Mouse (Mus musculus): Measurements from ENCODE around the gene Zfp53. TPM values are rescaled to one million over a fixed set of nuclear protein-coding genes. Genes with fewer than 3 reads are reported as not detected.

Gene Zfp53
- polyA plus RNA-seq, 1 experiment: 2.2 TPM

DNA sequence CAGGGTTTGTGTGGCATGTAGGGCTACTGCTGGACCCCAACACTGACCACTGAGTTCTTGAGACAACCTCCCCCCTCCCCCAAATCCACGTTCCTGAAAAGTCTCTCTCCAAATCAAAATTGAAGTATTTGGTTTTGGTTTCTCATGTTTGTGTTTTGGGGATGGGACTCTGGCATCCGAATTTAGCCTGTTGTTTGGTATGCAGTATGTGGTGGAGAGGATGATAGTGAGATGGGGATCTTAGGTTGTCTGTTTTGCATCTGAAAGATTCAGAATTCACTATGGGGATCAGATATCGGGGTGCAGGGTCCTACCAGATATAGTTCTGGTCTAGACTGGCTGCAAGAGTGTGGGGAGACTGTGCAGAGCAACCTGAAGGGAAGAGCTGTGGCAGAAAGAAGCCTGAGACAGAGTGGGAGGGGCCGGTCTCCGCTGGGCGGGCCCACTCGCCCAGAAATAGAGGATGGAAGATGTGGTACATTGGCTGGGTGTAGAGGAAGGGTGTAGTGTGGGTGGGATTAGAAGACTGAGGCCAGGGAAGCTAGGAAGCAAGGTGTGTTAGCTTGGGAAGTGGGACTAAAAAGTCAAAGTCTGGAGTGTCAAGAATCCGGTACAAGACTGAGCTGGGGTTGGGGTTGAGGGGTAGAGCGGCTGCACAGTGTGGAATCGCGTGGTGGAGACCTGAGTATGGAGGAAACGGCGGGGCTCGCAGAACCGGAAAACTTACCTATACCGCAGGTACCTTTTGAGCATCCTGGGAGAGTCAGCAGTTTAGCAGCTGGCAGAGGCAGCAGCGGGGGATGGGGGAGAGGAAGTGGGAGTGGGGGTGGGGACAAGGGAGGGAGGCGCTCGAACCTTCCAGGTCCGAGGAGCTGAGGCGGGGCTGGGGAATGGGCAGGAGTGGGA lies 46.6 kb downstream of the Zfp53 start, which contains the start of gene Zfp52:
Gene Zfp52, plus strand, starts transcription at position 444 of the 906 bp plus-strand sequence.
- peak within 1 kb of the TSS; percentile 87 for H3K27ac ChIP-seq (ENCODE audit: insufficient read depth, low read length)
- TF ChIP-seq POLR2A (IDR thresholded peaks at IDR 0.05; ENCODE audit: low read depth, low read length): peak; percentile 15; the same call in 1 of the 2 replicates
- TF ChIP-seq CTCF (IDR thresholded peaks at IDR 0.05; ENCODE audit: extremely low read depth, insufficient read depth, insufficient read length, insufficient replicate concordance): no peak
- no peaks in the 10 kb centered on the region for H3K27me3 ChIP-seq (ENCODE audit: control insufficient read depth, insufficient read depth, low read length)
- peak in 1 of 2 experiments; percentile 69 for DNase-seq (ENCODE audit: low read depth in 1 of 2, low spot score in 2 of 2)
- H3K4me1 ChIP-seq (ENCODE audit: control insufficient read depth, insufficient read depth, insufficient read length): peaks cover 13% of the 10 kb centered on the region; the same call in 1 of the 2 replicates
- H3K4me3 ChIP-seq (ENCODE audit: extremely low read depth, insufficient read depth, insufficient read length): peak within 1 kb of the TSS; percentile 63
- 1% methylated on average over 21 of the region's 21 CpGs for WGBS
- no peaks in the 10 kb centered on the region; the same call in 1 of the 2 replicates for H3K36me3 ChIP-seq (ENCODE audit: control insufficient read depth, insufficient read depth, low read length)

DNA sequence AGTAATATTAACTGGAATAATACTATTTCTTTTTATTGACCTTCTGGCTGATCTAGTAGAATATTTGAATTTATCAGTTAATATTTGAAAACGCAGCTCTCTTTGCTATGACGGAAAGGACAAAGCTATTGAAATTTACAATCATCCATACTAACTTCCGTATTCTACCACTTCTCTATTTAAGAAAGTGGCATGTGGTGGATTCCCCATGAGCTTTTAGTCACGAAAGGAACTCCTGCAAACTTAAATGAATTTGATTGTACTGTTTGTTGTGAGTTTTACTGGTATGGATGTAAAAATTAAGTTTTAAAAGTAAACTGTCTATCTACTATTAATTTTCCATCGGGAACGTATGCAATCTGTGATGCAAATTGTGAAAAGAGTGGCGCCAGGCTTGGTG lies 47.3 kb downstream of the Zfp53 start:
- DNase-seq (ENCODE audit: low read depth in 1 of 2, low spot score in 2 of 2): no peak
- WGBS: 24% methylated on average over 7 of the region's 7 CpGs
- TF ChIP-seq CTCF (IDR thresholded peaks at IDR 0.05; ENCODE audit: extremely low read depth, insufficient read depth, insufficient read length, insufficient replicate concordance) (no peak), POLR2A (IDR thresholded peaks at IDR 0.05; ENCODE audit: low read depth, low read length) (no peak)

DNA sequence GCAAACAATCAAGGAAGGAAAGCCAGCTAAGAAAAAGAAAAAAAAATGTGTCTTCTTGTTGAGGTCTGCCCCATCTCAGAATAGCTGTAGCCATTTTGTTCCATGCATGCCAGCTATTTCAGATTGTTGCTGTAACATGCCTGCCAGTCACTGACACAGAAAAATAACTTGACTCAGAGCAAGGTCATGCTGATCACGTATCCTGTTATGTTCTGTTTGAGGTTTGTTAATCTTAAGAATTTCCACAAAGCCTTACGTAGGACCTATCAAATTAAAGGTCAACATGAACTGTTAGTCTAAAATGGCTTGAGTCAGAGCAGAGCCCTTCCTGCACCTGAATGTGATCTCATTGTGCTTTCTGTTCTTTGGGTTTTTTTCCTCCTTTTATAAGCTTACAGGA lies 47.9 kb downstream of the Zfp53 start:
- TF ChIP-seq CTCF (IDR thresholded peaks at IDR 0.05; ENCODE audit: extremely low read depth, insufficient read depth, insufficient read length, insufficient replicate concordance): no peak
- no peak for TF ChIP-seq POLR2A (IDR thresholded peaks at IDR 0.05; ENCODE audit: low read depth, low read length)
- no peak overlapping the region for H3K4me3 ChIP-seq (ENCODE audit: extremely low read depth, insufficient read depth, insufficient read length)
- H3K4me1 ChIP-seq (ENCODE audit: control insufficient read depth, insufficient read depth, insufficient read length): peaks cover 13% of the 10 kb centered on the region; the same call in 1 of the 2 replicates
- WGBS: 28% methylated on average over 2 of the region's 2 CpGs
- no peaks in the 10 kb centered on the region; the same call in 1 of the 2 replicates for H3K36me3 ChIP-seq (ENCODE audit: control insufficient read depth, insufficient read depth, low read length)
- no peak overlapping the region for H3K27ac ChIP-seq (ENCODE audit: insufficient read depth, low read length)
- H3K27me3 ChIP-seq (ENCODE audit: control insufficient read depth, insufficient read depth, low read length): no peaks in the 10 kb centered on the region
- DNase-seq (ENCODE audit: low read depth in 1 of 2, low spot score in 2 of 2): no peak

More for the DNA sequence above, 47.3 kb downstream of the Zfp53 start:
- Histone ChIP-seq H3K36me3 (ENCODE audit: control insufficient read depth, insufficient read depth, low read length) (no peaks in the 10 kb centered on the region; the same call in 1 of the 2 replicates), H3K27ac (ENCODE audit: insufficient read depth, low read length) (peak overlapping the region; percentile 87), H3K27me3 (ENCODE audit: control insufficient read depth, insufficient read depth, low read length) (no peaks in the 10 kb centered on the region), H3K4me1 (ENCODE audit: control insufficient read depth, insufficient read depth, insufficient read length) (peaks cover 13% of the 10 kb centered on the region; the same call in 1 of the 2 replicates), H3K4me3 (ENCODE audit: extremely low read depth, insufficient read depth, insufficient read length) (peak overlapping the region; percentile 63)

DNA sequence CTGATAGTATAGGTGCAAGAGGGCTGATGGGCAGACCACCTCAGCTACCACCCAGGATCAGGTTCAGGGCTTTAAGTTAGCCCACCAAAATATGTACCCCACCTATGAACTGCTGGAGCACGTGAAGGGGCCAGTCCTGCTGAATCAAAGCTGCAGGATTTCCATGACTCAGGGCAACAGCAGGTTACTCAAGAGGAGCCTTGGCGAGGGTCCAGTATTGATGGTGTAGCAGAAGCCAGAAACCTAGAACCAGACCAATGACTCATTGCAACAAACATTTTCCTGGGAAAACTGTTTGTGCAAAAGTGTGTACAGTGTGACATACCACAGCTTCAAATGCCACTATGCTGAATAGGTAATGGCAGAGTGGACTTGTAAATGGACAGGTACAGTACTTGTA lies 69.0 kb downstream of the Zfp53 start:
- Histone ChIP-seq H3K4me1 (ENCODE audit: control insufficient read depth, insufficient read depth, insufficient read length) (no peaks in the 10 kb centered on the region), H3K27ac (ENCODE audit: insufficient read depth, low read length) (no peak overlapping the region), H3K36me3 (ENCODE audit: control insufficient read depth, insufficient read depth, low read length) (peaks cover 20% of the 10 kb centered on the region), H3K4me3 (ENCODE audit: extremely low read depth, insufficient read depth, insufficient read length) (no peak overlapping the region), H3K27me3 (ENCODE audit: control insufficient read depth, insufficient read depth, low read length) (no peaks in the 10 kb centered on the region)
- DNase-seq (ENCODE audit: low read depth in 1 of 2, low spot score in 2 of 2): no peak
- 87% methylated on average over 2 of the region's 2 CpGs for WGBS
- TF ChIP-seq CTCF (IDR thresholded peaks at IDR 0.05; ENCODE audit: extremely low read depth, insufficient read depth, insufficient read length, insufficient replicate concordance) (no peak), POLR2A (IDR thresholded peaks at IDR 0.05; ENCODE audit: low read depth, low read length) (no peak)

Other genes with a start within 250 kb of the Zfp53 start
- gene Vmn1r235, start 232.6 kb upstream of the Zfp53 start, polyA plus RNA-seq (2012; rRNA removed): not detected in 2 replicates
- gene Vmn1r236, start 206.1 kb upstream of the Zfp53 start, polyA plus RNA-seq (2012; rRNA removed): not detected in 2 replicates
- not detected in 2 replicates for gene Vmn1r237, start 177.1 kb upstream of the Zfp53 start, polyA plus RNA-seq (2012; rRNA removed)
- gene Zfp677, start 105.2 kb upstream of the Zfp53 start, polyA plus RNA-seq (2012; rRNA removed): 0.26 and 0.30 TPM in 2 replicates
- gene Zfp54, start 65.8 kb upstream of the Zfp53 start, polyA plus RNA-seq (2012; rRNA removed): 0.34 and 0.38 TPM in 2 replicates
- gene Zfp51, start 38.6 kb upstream of the Zfp53 start, polyA plus RNA-seq (2012; rRNA removed): 0.56 and 0.63 TPM in 2 replicates
- 0.54 and 0.56 TPM in 2 replicates for gene Zfp52, start 46.5 kb downstream of the Zfp53 start, polyA plus RNA-seq (2012; rRNA removed)
- 0.28 and 0.32 TPM in 2 replicates for gene Zfp948, start 78.0 kb downstream of the Zfp53 start, polyA plus RNA-seq (2012; rRNA removed)
- 0.34 and 0.55 TPM in 2 replicates for gene Zfp983, start 161.6 kb downstream of the Zfp53 start, polyA plus RNA-seq (2012; rRNA removed)
- gene Gm10226, start 202.9 kb downstream of the Zfp53 start, polyA plus RNA-seq (2012; rRNA removed): not detected in 2 replicates
- 0.42 and 0.47 TPM in 2 replicates for gene Zfp760, start 218.7 kb downstream of the Zfp53 start, polyA plus RNA-seq (2012; rRNA removed)
- 0.29 and 0.56 TPM in 2 replicates for gene Zfp229, start 241.8 kb downstream of the Zfp53 start, polyA plus RNA-seq (2012; rRNA removed)